Mouse (Mus musculus): ENCODE data around the gene Serpinb9c.
A peak's percentile ranks its signal among the peaks of the same experiment; 100 is the strongest.
"Not testable (repeated sequence)": the region's sequence is repeated elsewhere in the genome, so short reads cannot be mapped to it uniquely, and the experiment has no call there.

The Serpinb9c gene

DNA sequence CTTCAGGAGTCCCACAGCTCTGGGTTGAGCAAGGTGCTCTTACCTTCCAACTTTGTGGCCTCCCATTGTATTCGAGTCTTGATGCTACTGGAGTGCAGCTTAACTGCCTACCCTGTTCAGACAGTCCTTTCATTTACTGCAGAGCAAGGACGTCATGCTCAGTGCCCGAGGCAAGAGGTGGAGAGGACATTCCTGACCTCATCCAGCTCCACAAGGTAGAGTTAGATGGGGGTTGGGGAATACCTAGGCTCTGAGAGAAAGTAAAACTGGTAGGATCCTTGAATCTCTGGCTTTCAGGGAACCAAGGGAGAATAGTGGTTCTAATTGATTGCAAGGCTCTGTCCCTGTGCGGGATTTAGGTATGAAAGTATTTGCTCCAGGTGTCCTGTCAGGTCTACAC lies at the start of gene Serpinb9c:
TSS of gene Serpinb9c (minus strand) at position 101 of the 400 bp plus-strand sequence.
- no peak for DNase-seq (ENCODE audit: low read depth, low spot score)

DNA sequence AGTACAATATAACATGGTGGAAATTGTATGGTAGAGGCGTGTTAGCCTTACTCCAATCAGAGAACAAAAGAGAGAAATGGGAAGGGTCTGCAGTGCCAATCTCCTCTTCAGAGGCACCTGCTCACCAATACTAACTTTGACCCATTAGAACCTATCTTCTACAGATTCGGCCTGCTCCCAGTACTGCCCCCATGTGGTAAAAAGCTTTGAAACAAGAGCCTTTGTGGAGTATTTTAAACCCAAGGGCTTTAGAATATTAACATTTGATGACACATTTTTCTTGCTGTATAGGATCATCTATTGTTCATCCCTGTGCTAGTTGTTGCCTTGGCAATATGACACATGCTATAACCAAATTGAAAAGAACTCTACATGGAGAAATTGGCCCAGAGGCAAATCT lies 40.2 kb upstream of the Serpinb9c start:
- DNase-seq (ENCODE audit: low read depth, low spot score): no peak

DNA sequence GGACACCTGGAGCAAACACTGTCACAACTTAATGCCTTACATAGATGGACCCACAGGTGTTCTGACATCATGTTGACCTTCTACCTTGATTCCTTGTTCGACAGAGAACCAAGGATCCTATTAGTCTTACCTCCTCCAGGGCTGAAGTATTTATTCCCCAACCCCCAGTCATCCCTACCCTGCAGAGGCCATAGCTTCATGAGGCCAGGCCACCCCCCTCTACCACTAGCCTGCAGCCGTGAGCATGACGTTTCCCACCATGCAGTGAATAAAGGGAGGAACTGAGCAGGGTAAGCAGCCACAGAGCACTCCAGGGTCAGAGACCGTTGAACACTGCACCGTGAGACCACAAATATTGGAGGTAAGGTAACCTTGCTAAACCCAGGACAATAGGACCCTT lies 33.1 kb upstream of the Serpinb9c start, which contains the start of gene Serpinb9d:
TSS of gene Serpinb9d (plus strand) at position 301 of the 400 bp plus-strand sequence.
- no peak for DNase-seq (ENCODE audit: low read depth, low spot score)

DNA sequence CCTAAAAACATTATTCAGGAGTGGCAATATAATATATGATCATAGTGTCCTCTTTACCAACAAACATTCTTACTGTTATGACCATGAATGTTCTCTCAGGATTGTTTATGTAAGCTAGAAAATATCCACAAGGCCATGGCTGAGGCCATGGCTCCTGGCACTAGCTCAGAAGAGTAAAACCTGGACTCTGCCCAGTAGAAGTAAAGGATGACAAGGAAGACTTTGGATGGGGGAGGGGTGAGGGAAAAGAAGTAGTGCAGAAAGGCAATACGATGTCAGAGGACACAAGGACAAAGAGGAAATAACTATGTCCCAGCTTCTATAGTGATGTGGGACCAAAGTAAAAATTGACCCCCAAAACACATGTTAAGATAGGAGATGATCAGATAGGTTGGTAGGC lies 30.9 kb upstream of the Serpinb9c start:
- not testable (repeated sequence) for DNase-seq (ENCODE audit: low read depth, low spot score)

DNA sequence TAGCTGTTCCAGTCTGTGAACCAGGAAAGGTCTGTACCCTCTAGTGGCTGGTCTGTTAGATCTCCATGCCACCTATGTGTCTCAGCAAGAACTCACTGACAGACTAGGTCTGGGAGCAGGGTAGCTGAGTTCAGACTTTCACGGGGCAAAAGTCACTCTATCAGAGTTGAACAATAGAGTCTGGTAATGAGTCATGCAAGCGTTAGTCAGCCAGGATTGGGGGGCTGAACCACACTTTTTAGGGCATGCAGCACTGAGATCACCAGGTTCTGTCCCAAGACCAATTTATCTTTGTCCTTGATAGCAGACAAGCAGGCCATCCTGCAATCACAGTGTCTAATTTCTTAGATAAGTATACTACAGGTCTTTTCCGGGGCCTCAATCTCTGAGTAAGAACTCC lies 18.1 kb downstream of the Serpinb9c start:
- no peak for DNase-seq (ENCODE audit: low read depth, low spot score)

DNA sequence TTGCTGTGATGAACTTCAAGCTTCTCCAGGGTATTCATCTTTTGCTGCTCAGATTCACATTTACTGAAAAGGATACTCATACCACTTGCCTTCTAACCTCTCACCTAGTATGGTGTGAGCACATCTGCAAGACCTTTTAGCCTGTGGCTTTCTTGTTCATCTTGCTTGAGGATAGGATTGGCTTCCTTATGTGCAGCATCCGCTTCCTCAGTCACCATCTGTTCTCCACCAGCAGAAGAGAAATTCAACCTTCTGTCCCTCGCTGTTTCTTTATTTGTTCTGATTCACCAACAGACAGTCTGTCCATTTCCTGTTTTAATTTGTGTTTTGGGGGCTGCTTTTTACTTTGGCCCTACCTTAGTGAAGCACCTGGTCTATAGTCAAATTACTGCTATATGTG lies 21.8 kb downstream of the Serpinb9c start:
- DNase-seq (ENCODE audit: low read depth, low spot score): no peak

DNA sequence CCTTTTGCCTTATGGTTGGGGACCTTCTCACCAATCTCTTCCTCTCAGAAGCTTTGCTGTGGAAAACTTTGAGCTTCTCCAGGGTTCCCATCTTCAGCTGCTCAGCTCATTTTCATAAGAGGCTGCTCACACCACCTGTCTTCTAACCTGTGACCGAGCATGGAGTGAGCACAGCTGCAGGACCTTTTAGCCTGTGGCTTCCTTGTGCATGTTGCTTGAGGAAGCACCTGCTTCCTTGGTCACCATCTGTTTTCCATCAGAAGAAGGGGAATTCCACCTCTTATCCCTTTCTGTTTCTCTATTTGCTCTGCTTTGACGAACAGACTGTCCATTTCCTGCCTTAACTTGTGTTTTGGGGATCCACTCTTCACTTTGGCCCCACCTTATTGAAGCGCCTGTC lies 46.5 kb downstream of the Serpinb9c start:
- peak; percentile 9 for DNase-seq (ENCODE audit: low read depth, low spot score)

DNA sequence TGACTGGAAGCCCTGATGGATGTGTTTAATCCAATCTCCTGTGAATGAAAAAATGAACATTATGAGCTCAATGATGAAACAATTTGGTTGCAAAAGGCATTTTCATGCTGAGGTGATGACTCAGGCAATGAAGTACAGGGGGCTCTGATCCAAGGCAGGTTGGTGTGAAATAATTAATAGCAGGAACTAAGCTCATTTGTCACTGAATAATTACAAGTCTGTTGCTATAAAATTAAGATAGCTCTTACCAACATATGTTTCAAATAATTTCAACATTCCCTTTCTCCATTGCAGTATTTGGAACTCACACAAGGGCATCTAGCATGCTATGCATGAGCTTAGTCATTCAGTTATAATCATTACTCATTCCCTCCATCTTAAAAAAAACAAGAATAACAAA lies 53.9 kb downstream of the Serpinb9c start:
- no peak for DNase-seq (ENCODE audit: low read depth, low spot score)

Measured in forelimb bud, embryonic 11.5 days (tissue).